10 mouse cellular contexts compared by ENCODE assay signal in the genomic region with DNA sequence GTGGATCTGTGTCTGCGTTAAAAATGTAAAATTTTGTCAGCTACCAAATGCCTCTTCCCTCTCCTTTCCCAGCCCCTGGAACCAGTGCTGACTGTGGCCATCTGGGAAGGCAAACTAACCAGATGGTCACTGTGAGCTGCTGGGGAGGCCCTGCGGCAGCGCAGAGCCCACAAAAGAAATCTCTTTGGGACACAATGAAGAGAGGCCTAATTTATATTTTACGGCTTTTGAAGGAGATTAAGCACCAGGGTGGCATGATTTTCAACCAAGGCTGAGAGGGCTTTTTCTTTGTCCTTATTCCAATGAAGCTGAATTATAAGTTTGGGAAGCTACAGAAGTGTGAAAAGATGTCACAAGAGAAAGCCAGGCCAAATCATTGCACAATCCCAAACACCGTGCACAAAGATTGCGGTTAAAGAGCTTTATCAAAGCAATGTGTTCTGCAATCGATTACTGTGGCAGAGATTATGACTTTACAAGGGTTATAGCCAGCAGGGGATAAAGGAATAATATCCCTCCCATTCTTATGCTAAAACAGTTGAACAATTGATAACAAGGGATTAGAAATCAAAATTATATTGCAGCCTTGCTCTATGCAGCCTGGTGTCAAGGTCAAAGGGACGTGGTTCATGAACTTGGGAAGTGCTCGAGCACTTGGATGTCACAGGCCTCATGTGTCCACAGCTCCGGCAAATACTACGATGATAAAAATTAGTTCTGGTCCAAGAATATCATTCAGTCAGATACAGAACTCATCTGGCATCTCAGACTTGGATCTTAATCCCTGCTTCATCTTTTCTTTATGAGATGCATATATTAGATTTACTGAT.
DNase-seq lines count a peak whose midpoint lies in the region; ATAC-seq and TF ChIP-seq lines count a peak whose summit lies in the region.
"Had no signal": no experiment of that assay in that cellular context is flagged by ENCODE, and none has a peak within 500 bp of the region (broad histone marks: within the 10 kb centered on the region; RNA-seq: fewer than 3 reads in every experiment).

No protein-coding gene starts in this region.

- peak; percentile 88 for DNase-seq in cerebellum, adult 11 months
- peak; percentile 76 for DNase-seq in embryo, embryonic 11 days
- peak; percentile 50 to 54 for DNase-seq in layer of hippocampus, adult 8-10 months (ENCODE audit: low spot score in 2 of 2)
- no peak for DNase-seq in spleen, postnatal 14 days (ENCODE audit: low spot score in 2 of 2)
- no peak for DNase-seq in testis, postnatal 14 days (ENCODE audit: low spot score)
- no peak for DNase-seq in kidney, adult 2 months

- no peak overlapping the region for H3K27ac ChIP-seq in kidney, adult 2 months (ENCODE audit: insufficient read depth, low read depth, low read length)
- H3K27ac ChIP-seq: macrophage had no signal

- no peak overlapping the region for H3K4me2 ChIP-seq in myocyte (ENCODE audit: low read depth)

- no peak for TF ChIP-seq CTCF in kidney, adult 2 months (conservative IDR thresholded peaks at IDR 0.05; ENCODE audit: insufficient read depth, insufficient read length, low read depth, low read length)

- H3ac ChIP-seq in myocyte (ENCODE audit: control insufficient read depth, insufficient read length): no peak overlapping the region

- H3K36me3 ChIP-seq in myocyte (ENCODE audit: control insufficient read depth, insufficient read depth): no peaks in the 10 kb centered on the region
- no peaks in the 10 kb centered on the region for H3K36me3 ChIP-seq in kidney, adult 2 months (ENCODE audit: control insufficient read depth, insufficient read depth, low read length)
- H3K36me3 ChIP-seq: G1E had no signal

- no peak overlapping the region for H3K4me3 ChIP-seq in myocyte
- H3K4me3 ChIP-seq in kidney, adult 2 months (ENCODE audit: insufficient read depth, low read depth, low read length): no peak overlapping the region

- H3K79me2 ChIP-seq in myocyte (ENCODE audit: control insufficient read depth, insufficient read depth): no peaks in the 10 kb centered on the region

- ATAC-seq in megakaryocyte-erythroid progenitor cell, adult 5-6 weeks (replicated peaks; ENCODE audit: low FRiP score, low TSS enrichment, poor library complexity, severe bottlenecking): no peak

- H3K4me1 ChIP-seq in kidney, adult 2 months (ENCODE audit: control insufficient read depth, insufficient read depth, low read length): no peaks in the 10 kb centered on the region

- no peak for TF ChIP-seq POLR2A in myocyte (IDR thresholded peaks at IDR 0.05; ENCODE audit: insufficient read length, low read depth)
- no peak for TF ChIP-seq POLR2A in kidney, adult 2 months (IDR thresholded peaks at IDR 0.05; ENCODE audit: low read depth, low read length)

- WGBS in kidney, adult 2 months: 69% methylated on average over 11 of the region's 11 CpGs

- H3K27me3 ChIP-seq in myocyte (ENCODE audit: control insufficient read depth, insufficient read depth, insufficient read length): no peaks in the 10 kb centered on the region
- no peaks in the 10 kb centered on the region for H3K27me3 ChIP-seq in kidney, adult 2 months (replicated peaks; ENCODE audit: control insufficient read depth, insufficient read depth, low read length)

TF ChIP-seq in myocyte, 11 proteins besides CTCF, POLR2A, EP300 and RAD21:
- TF ChIP-seq CEBPB (IDR thresholded peaks at IDR 0.05; ENCODE audit: insufficient read depth, poor library complexity, severe bottlenecking) (peak; percentile 33; the same call in 1 of the 2 replicates), USF1 (IDR thresholded peaks at IDR 0.05; ENCODE audit: low read depth) (no peak), MAX (IDR thresholded peaks at IDR 0.05; ENCODE audit: low read depth) (no peak), POLR2AphosphoS2 (IDR thresholded peaks at IDR 0.05; ENCODE audit: insufficient read length, low read depth) (no peak)

Comparison
In these comparisons a context has a peak if more than half of its experiments do, and no peak if none do; other contexts are left out.
1. DNase-seq: peak in cerebellum, adult 11 months (single experiment), embryo, embryonic 11 days (single experiment) and layer of hippocampus, adult 8-10 months (2 of 2); none in spleen, postnatal 14 days (0 of 2), testis, postnatal 14 days (single experiment) and kidney, adult 2 months (single experiment).